11 mouse cellular contexts compared by ENCODE assay signal in genomic region chr14:103114994-103115670, GRCm38 (mm10). TPM values are rescaled to one million over a fixed set of nuclear protein-coding genes. Genes with fewer than 3 reads are reported as not detected.
A peak's percentile ranks its signal among the peaks of the same experiment; 100 is the strongest.
DNase-seq lines count a peak whose midpoint lies in the region; ATAC-seq lines count a peak whose summit lies in the region.
"Had no signal": no experiment of that assay in that cellular context is flagged by ENCODE, and none has a peak within 500 bp of the region (broad histone marks: within the 10 kb centered on the region; RNA-seq: fewer than 3 reads in every experiment).

No protein-coding gene starts in this region.

- no peak overlapping the region for H3K4me3 ChIP-seq in intestine, embryonic 15.5 days (replicated peaks)
- H3K4me3 ChIP-seq: heart, embryonic 13.5 days; limb, embryonic 15.5 days; stomach, embryonic 15.5 days had no signal

- 92% methylated on average over 3 of the region's 3 CpGs for WGBS in intestine, embryonic 15.5 days

- peak; percentile 83 for ATAC-seq in intestine, embryonic 15.5 days
- ATAC-seq in megakaryocyte-erythroid progenitor cell, adult 5-6 weeks (replicated peaks; ENCODE audit: low FRiP score, low TSS enrichment, poor library complexity, severe bottlenecking), result peak; percentile 88

- H3K36me3 ChIP-seq in intestine, embryonic 15.5 days, result peaks cover 15% of the 10 kb centered on the region

- H3K4me2 ChIP-seq in intestine, embryonic 15.5 days (replicated peaks), result no peak overlapping the region
- H3K4me2 ChIP-seq: heart, embryonic 13.5 days; limb, embryonic 15.5 days; stomach, embryonic 15.5 days had no signal

- no peaks in the 10 kb centered on the region for H3K4me1 ChIP-seq in intestine, embryonic 15.5 days (replicated peaks)
- H3K4me1 ChIP-seq: heart, embryonic 13.5 days; limb, embryonic 15.5 days; stomach, embryonic 15.5 days had no signal

- H3K27ac ChIP-seq in intestine, embryonic 15.5 days, result no peak overlapping the region
- H3K27ac ChIP-seq: heart, embryonic 13.5 days; limb, embryonic 15.5 days; stomach, embryonic 15.5 days had no signal

- no peaks in the 10 kb centered on the region for H3K27me3 ChIP-seq in intestine, embryonic 15.5 days (replicated peaks)
- H3K27me3 ChIP-seq: heart, embryonic 13.5 days; limb, embryonic 15.5 days; stomach, embryonic 15.5 days had no signal

- H3K9ac ChIP-seq in intestine, embryonic 15.5 days, result no peak overlapping the region
- H3K9ac ChIP-seq: heart, embryonic 13.5 days; limb, embryonic 15.5 days; stomach, embryonic 15.5 days had no signal

- no peaks in the 10 kb centered on the region for H3K9me3 ChIP-seq in intestine, embryonic 15.5 days
- H3K9me3 ChIP-seq: heart, embryonic 13.5 days; limb, embryonic 15.5 days; stomach, embryonic 15.5 days had no signal

- peak; percentile 65 for DNase-seq in CD4-positive, CD25-positive, alpha-beta regulatory T cell, adult 2 months (ENCODE audit: low read depth, low spot score)
- peak; percentile 31 for DNase-seq in T-cell, adult 2 months (ENCODE audit: low spot score)
- DNase-seq in lung, postnatal 25 days (ENCODE audit: low spot score), result no peak
- DNase-seq in gastrocnemius, postnatal 36 days, result no peak
- no peak for DNase-seq in right cerebral cortex, postnatal 10 days (ENCODE audit: low spot score in 2 of 2)
- DNase-seq: right cerebral cortex, adult 18-20 months had no signal

- intact Hi-C loops in gastrocnemius, postnatal 36 days (cut with DNase I), result no loop called here

RNA-seq across cellular contexts. Expression of gene Fbxl3, which starts 15.8 kb away (rescaled TPM):
- polyA plus RNA-seq in intestine, embryonic 15.5 days (2015; fragmentation: Nextera tagmentation; extraction: Ambion mirVana), result 22.4 and 23.0 TPM in 2 replicates
- total RNA-seq in megakaryocyte-erythroid progenitor cell, adult 5-6 weeks (2014; fragmentation: Nextera tagmentation), result 22.4 and 36.2 TPM in 2 replicates
- total RNA-seq in megakaryocyte-erythroid progenitor cell, adult 5-6 weeks (2017), result 31.8 and 85.5 TPM in 2 replicates
- 10 to 100 TPM; 45.2 to 47.0 TPM for total RNA-seq in gastrocnemius, postnatal 36 days (2021)

RNA-seq across cellular contexts. Expression of gene Cln5, which starts 45.1 kb away (rescaled TPM):
- polyA plus RNA-seq in intestine, embryonic 15.5 days (2015; fragmentation: Nextera tagmentation; extraction: Ambion mirVana), result 29.0 and 29.6 TPM in 2 replicates
- 9.3 and 15.8 TPM in 2 replicates for total RNA-seq in megakaryocyte-erythroid progenitor cell, adult 5-6 weeks (2014; fragmentation: Nextera tagmentation)
- 15.6 and 19.8 TPM in 2 replicates for total RNA-seq in megakaryocyte-erythroid progenitor cell, adult 5-6 weeks (2017)
- total RNA-seq in gastrocnemius, postnatal 36 days (2021), result 1 to 10 TPM; 8.7 to 8.9 TPM

Comparison
In these comparisons a context has a peak if more than half of its experiments do, and no peak if none do; other contexts are left out.
1. DNase-seq: peak in CD4-positive, CD25-positive, alpha-beta regulatory T cell, adult 2 months (single experiment) and T-cell, adult 2 months (single experiment); none in lung, postnatal 25 days (single experiment), gastrocnemius, postnatal 36 days (0 of 2) and right cerebral cortex, postnatal 10 days (0 of 2).